Mouse (Mus musculus) hindbrain, embryonic 15.5 days (tissue): ENCODE measurements at regions not wholly inside any gene's neighbourhood (a gene's known extent, or its start where the extent isn't known, plus 50 kb on each side); places are given as distances from the start of the nearest gene placed in this dataset.
"Not testable (repeated sequence)": the region's sequence is repeated elsewhere in the genome, so short reads cannot be mapped to it uniquely, and the experiment has no call there.

Experiments
- ATAC-seq: fragments of 200-750 bp; cut with Nextera tagmentation; 2 replicates; pipeline ENCODE4 v1.8.0; 2017; ENCODE audit warnings: low read depth, moderate number of reproducible peaks, moderate TSS enrichment; ENCODE audit not compliant: low FRiP score
- H3K27ac ChIP-seq: fragments of 300-500 bp; sonication (generic); replicated peaks from 2 replicates; pipeline ENCODE4 v1.5.1; 2015; ENCODE audit warnings: mild to moderate bottlenecking, inconsistent platforms
- H3K27me3 ChIP-seq: fragments of 300-500 bp; sonication (generic); 2 replicates; pipeline ENCODE4 v1.6.1; 2015; ENCODE audit warnings: control low read depth, inconsistent platforms
- H3K36me3 ChIP-seq: fragments of 300-500 bp; sonication (generic); 2 replicates; pipeline ENCODE4 v1.6.1; 2015; ENCODE audit warnings: control low read depth, inconsistent platforms
- H3K4me1 ChIP-seq: fragments of 300-500 bp; sonication (generic); replicated peaks from 2 replicates; pipeline ENCODE4 v1.6.1; 2015; ENCODE audit warnings: control low read depth, inconsistent platforms
- H3K4me2 ChIP-seq: fragments of 300-500 bp; sonication (generic); 2 replicates; pipeline ENCODE4 v1.6.1; 2015; ENCODE audit warnings: moderate library complexity, mild to moderate bottlenecking, inconsistent platforms
- H3K4me3 ChIP-seq: fragments of 300-500 bp; sonication (generic); 2 replicates; pipeline ENCODE4 v1.5.1; 2015; ENCODE audit warnings: mild to moderate bottlenecking, inconsistent platforms
- H3K9ac ChIP-seq: fragments of 300-500 bp; sonication (generic); 2 replicates; pipeline ENCODE4 v1.6.1; 2015; ENCODE audit warnings: inconsistent platforms
- H3K9me3 ChIP-seq: fragments of 300-500 bp; sonication (generic); 2 replicates; pipeline ENCODE4 v1.6.1; 2016; ENCODE audit warnings: control low read depth, inconsistent platforms
- WGBS: fragments of 180-500 bp; shearing (Covaris S2); methylation state at CpG from one replicate; pipeline ENCODE4 v1.1.7; 2015; 5-methylcytosine and 5-hydroxymethylcytosine counted together

DNA sequence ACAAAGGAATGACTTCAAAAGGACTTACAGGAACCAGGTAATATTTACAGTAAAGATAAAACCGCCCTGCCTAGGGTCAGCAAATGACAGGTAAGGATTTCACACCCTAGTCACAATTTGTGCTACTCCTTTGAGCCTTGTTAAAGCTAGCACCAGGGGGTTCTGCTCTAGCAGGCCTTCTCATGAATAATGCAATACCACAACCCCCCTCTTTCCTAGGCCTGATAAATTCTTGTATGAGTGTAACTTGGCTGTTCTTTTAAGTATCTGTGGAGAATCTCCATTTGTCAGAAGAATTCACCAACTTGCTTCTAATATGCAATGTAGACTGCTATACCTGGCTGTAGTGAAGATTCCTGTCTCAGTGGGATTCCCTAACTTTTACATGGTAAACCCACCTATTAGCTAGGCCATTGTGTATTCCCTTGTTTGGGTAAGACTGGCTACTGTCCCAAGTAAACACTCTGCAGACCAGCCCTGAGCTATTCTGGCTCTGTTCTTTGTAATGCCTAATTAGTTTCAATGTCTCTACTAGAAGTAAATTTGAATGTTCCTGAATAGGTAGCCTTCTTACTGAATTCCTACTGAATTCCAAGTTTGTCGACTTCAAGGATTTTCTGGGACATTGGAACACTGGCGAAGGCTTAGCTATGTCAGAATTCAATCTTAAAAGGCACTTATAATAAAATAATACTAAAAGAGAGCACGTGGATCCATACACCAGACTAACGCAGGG, 543.4 kb upstream of the Rgmb start:
- H3K27me3 ChIP-seq, ATAC-seq, H3K4me1 ChIP-seq, H3K36me3 ChIP-seq, H3K9ac ChIP-seq, H3K4me3 ChIP-seq, H3K4me2 ChIP-seq, H3K27ac ChIP-seq, H3K9me3 ChIP-seq: not testable (repeated sequence)
- WGBS, result 70% methylated on average over 5 of the region's 5 CpGs

DNA sequence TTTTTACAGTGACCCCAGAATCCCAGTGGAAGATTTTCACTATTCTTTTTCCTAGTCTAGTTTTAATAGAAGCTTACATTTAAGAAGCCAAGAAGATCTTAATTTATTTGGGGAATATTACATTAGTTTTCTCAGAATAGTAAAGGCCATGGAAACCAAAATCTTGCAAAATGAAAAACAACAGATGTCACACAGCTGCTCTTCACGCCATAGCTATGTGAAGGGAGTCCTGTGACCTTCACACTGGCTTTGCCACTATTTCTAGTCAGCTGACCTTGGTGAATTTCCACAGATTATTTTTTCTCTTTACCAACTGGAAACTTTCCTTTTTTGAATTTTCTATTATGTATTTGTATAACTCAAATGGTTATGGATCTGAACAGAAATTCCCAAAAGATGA, 542.1 kb upstream of the Rgmb start:
- Histone ChIP-seq H3K36me3 (no peaks in the 10 kb centered on the region), H3K27me3 (no peaks in the 10 kb centered on the region), H3K27ac (no peak overlapping the region), H3K4me3 (no peak overlapping the region), H3K9me3 (no peaks in the 10 kb centered on the region), H3K9ac (no peak overlapping the region), H3K4me2 (no peak overlapping the region), H3K4me1 (no peaks in the 10 kb centered on the region)
- WGBS, result 83% methylated on average over 1 of the region's 1 CpGs
- no peak for ATAC-seq

DNA sequence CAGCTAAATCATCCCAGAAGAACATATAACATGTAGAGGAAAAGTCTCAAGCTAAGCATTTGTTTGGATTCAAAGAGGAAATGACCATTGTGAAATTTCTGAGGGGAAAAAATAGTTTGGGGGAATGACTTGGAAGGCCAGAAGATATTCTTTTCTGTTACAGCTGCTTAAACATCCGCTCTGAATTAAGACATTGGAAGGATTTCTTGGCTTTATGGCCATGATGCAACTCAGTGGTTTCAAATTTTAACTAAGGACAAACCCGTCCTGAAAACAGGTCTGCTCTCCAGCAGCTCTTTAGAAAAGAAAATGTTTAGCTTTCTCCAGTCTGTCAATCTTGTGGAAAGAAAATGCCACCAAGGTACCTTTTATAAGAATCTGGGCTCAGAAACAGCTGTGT, 513.2 kb upstream of the Rgmb start:
- no peaks in the 10 kb centered on the region for H3K9me3 ChIP-seq
- WGBS, result 67% methylated on average over 2 of the region's 2 CpGs
- H3K27me3 ChIP-seq, result no peaks in the 10 kb centered on the region
- no peak overlapping the region for H3K9ac ChIP-seq
- ATAC-seq, result no peak
- no peak overlapping the region; the same call in 1 of the 2 replicates for H3K27ac ChIP-seq
- H3K36me3 ChIP-seq, result no peaks in the 10 kb centered on the region
- H3K4me1 ChIP-seq, result peaks cover 4% of the 10 kb centered on the region; the same call in 1 of the 2 replicates
- no peak overlapping the region for H3K4me2 ChIP-seq
- H3K4me3 ChIP-seq, result no peak overlapping the region

DNA sequence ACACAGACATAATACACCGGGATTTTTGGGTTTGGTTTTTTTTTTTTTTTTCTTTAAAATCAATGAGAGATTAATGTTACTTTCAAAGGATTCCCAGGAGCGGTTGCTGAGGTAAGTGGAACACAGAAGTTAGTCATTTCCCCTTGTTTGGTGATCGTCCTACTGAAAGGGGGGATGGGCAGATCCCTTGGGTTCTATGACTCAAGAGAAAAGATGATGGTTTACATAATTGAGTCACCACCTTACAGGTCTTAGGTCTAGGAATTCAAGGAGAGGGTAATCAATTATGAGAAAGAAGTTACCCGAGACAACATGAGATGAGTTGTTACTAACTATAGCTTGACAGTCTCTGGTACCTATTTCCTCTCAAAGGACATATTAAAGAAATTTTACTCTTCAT, 511.9 kb upstream of the Rgmb start:
- H3K36me3 ChIP-seq, result no peaks in the 10 kb centered on the region
- H3K4me1 ChIP-seq, result peaks cover 4% of the 10 kb centered on the region; the same call in 1 of the 2 replicates
- H3K9me3 ChIP-seq, result no peaks in the 10 kb centered on the region
- no peaks in the 10 kb centered on the region for H3K27me3 ChIP-seq
- H3K9ac ChIP-seq, result no peak overlapping the region
- no peak for ATAC-seq
- WGBS, result 85% methylated on average over 4 of the region's 4 CpGs
- H3K27ac ChIP-seq, result no peak overlapping the region
- H3K4me2 ChIP-seq, result no peak overlapping the region
- no peak overlapping the region for H3K4me3 ChIP-seq

DNA sequence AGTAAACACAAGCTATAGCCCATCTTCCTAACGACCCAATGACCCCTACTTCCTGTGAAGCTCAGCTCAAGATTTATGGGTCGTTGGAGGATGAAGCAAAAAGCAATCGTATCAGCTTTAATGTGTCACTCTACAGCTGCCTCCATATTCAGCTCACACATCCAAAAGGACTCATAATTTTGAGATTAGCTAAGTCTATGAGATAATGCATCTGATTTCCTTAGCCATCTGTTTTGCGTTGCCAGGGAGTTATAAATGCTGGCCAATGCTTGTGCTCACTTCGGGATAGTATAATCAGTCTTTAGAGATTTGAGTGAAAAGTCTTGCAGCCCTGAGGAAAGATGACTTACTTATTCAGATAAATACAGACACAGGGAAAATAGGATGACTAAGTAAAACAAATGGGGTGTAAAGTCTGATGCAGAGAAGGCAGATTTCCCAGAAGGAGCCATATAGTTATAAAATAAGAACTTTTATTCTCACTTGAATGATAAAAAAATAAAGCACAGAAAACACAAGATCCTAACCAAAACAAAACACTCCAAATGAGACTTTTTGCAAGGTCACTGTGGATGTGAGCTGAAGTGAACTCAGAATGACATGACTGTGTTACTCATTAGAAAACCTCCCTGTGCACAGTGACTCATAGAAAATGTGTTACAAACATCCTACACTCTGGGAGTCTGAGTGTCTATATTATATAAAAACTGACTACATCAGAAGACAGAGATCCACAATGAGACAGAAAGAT, 509.1 kb upstream of the Rgmb start:
- 63% methylated on average over 5 of the region's 5 CpGs for WGBS
- no peak overlapping the region for H3K4me3 ChIP-seq
- H3K9me3 ChIP-seq, result no peaks in the 10 kb centered on the region
- no peak for ATAC-seq
- H3K36me3 ChIP-seq, result no peaks in the 10 kb centered on the region
- no peak overlapping the region for H3K27ac ChIP-seq
- H3K4me1 ChIP-seq, result peaks cover 4% of the 10 kb centered on the region; the same call in 1 of the 2 replicates
- H3K4me2 ChIP-seq, result no peak overlapping the region
- no peak overlapping the region for H3K9ac ChIP-seq
- no peaks in the 10 kb centered on the region for H3K27me3 ChIP-seq

DNA sequence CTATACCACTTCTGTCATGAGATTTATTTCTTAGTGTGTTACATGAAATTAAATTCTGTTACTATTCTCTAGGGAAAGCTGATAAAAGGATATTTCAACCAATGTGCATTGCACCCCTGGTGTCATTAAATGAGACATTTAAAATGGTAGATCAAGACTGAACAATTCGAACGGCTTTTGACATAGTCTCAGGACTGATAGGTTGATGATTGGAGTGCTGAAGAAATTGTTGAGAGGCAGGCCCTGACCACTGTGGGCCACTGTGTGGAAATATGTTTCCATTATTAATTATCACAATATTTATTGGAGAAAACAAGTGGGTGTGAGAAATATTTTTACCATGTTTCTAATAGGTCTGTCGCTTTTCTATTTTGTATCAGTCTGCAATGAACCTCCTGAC, 481.1 kb upstream of the Rgmb start:
- H3K9me3 ChIP-seq, result no peaks in the 10 kb centered on the region
- no peaks in the 10 kb centered on the region for H3K4me1 ChIP-seq
- 74% methylated on average over 3 of the region's 3 CpGs for WGBS
- no peaks in the 10 kb centered on the region for H3K36me3 ChIP-seq
- H3K27me3 ChIP-seq, result no peaks in the 10 kb centered on the region
- H3K4me2 ChIP-seq, result no peak overlapping the region
- H3K4me3 ChIP-seq, result no peak overlapping the region
- no peak overlapping the region for H3K9ac ChIP-seq
- no peak for ATAC-seq
- H3K27ac ChIP-seq, result no peak overlapping the region

DNA sequence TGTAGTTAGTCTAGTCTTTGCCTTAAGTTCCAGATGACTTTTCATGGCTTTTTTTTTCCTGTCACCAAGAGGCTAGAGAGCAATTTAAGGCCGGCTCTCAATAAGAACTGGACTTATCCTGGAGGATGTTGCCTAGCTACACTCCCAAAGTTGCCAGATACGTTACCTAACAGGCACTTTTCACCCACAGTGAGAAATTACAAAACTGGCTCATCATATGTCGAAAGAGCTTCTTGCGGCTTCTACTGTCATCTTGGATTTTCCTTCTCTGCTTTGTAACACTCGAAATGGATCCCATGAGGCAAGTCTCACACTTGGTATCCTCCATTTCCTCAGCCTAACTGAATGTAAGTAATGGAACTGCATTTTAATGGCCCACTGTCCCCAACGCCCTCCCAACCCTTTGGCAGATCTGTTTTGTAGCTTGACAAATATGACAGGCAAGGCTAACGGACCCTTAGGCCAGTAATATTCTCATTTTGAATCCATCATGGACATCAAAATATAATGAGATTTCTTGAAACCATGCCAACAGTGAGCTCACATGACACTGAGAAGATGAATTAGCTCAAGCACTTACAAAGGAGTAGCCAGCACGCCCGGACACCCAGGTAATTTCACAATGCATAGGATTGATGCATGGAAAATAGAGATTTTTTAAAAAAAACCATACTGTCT, 480.5 kb upstream of the Rgmb start:
- H3K27ac ChIP-seq, result no peak overlapping the region
- no peaks in the 10 kb centered on the region for H3K27me3 ChIP-seq
- no peaks in the 10 kb centered on the region for H3K36me3 ChIP-seq
- peak; percentile 48; the same call in 1 of the 2 replicates for ATAC-seq
- H3K9ac ChIP-seq, result no peak overlapping the region
- no peak overlapping the region for H3K4me3 ChIP-seq
- WGBS, result 54% methylated on average over 9 of the region's 9 CpGs
- H3K4me1 ChIP-seq, result no peaks in the 10 kb centered on the region
- H3K9me3 ChIP-seq, result no peaks in the 10 kb centered on the region
- H3K4me2 ChIP-seq, result no peak overlapping the region

DNA sequence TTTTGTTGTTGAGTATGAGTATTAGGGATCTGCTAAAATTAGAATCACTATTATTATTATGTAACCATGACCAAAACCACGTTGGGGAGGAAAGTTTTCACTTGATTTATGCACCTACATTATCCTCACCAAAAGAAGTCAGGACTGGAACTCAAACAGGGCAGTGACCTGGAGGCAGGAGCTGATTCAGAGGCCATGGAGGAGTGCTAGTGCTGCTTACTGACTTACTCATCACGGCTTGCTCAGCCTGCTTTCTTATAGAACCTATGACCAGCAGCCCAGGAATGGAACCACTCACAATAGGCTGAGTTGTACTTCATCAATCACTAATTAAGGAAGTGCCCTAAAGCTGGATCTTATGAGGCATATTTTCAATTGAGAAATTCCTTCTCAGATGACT, 470.9 kb upstream of the Rgmb start:
- no peak for ATAC-seq
- H3K27me3 ChIP-seq, result no peaks in the 10 kb centered on the region
- no peak overlapping the region for H3K4me2 ChIP-seq
- H3K4me1 ChIP-seq, result no peaks in the 10 kb centered on the region
- H3K36me3 ChIP-seq, result no peaks in the 10 kb centered on the region
- no peak overlapping the region for H3K9ac ChIP-seq
- no peak overlapping the region for H3K4me3 ChIP-seq
- no peaks in the 10 kb centered on the region for H3K9me3 ChIP-seq
- 55% methylated on average over 2 of the region's 2 CpGs for WGBS
- no peak overlapping the region for H3K27ac ChIP-seq

DNA sequence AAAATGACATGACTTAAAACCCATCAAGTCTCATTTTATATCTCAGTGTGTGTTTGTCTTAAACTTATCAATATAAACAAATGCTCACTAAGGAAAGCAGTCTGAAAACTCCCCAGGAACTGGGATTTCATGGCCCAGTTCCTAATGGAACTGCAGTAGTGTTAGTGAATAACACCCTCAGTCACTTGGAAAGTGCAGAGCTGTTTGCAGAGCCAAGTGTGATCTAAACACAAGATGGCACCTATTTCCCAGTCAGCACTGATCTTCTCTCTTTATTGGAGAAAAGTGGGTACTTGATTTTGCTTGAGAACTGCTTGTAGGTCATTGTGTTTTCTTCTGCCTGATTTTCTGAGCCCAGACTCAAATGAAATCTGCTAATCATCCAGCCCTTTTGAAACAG, 467.7 kb upstream of the Rgmb start:
- Histone ChIP-seq H3K9ac (no peak overlapping the region), H3K9me3 (no peaks in the 10 kb centered on the region), H3K4me2 (no peak overlapping the region), H3K27me3 (no peaks in the 10 kb centered on the region), H3K4me3 (no peak overlapping the region), H3K4me1 (no peaks in the 10 kb centered on the region), H3K27ac (no peak overlapping the region), H3K36me3 (no peaks in the 10 kb centered on the region)
- ATAC-seq, result no peak
